Mouse (Mus musculus) intestine, postnatal 0 days (tissue): ENCODE data around the gene Med28. TPM values are rescaled to one million over a fixed set of nuclear protein-coding genes. Genes with fewer than 3 reads are reported as not detected.

Experiments
- ATAC-seq: fragments of 200-750 bp; cut with Nextera tagmentation; 2 replicates; pipeline ENCODE4 v1.8.0; 2017; ENCODE audit warnings: mild to moderate bottlenecking, moderate TSS enrichment, moderate library complexity
- H3K27ac ChIP-seq: fragments of 300-500 bp; sonication (generic); 2 replicates; pipeline ENCODE4 v1.5.1; 2014; ENCODE audit warnings: mild to moderate bottlenecking, low read depth, low read length, moderate library complexity
- H3K27me3 ChIP-seq: fragments of 300-500 bp; sonication (generic); replicated peaks from 2 replicates; pipeline ENCODE4 v1.6.1; 2014; ENCODE audit warnings: low read length, mixed read lengths; ENCODE audit not compliant: control insufficient read depth, insufficient read depth
- H3K36me3 ChIP-seq: fragments of 300-500 bp; sonication (generic); 2 replicates; pipeline ENCODE4 v1.6.1; 2014; ENCODE audit warnings: mild to moderate bottlenecking, moderate library complexity; ENCODE audit not compliant: control insufficient read depth, insufficient read depth
- H3K4me1 ChIP-seq: fragments of 300-500 bp; sonication (generic); replicated peaks from 2 replicates; pipeline ENCODE4 v1.6.1; 2014; ENCODE audit warnings: antibody characterized with exemption, low read length, mixed read lengths; ENCODE audit not compliant: control insufficient read depth, insufficient read depth
- H3K4me2 ChIP-seq: fragments of 300-500 bp; sonication (generic); replicated peaks from 2 replicates; pipeline ENCODE4 v1.6.1; 2014; ENCODE audit warnings: low read depth, mild to moderate bottlenecking, moderate library complexity
- H3K4me3 ChIP-seq: fragments of 300-500 bp; sonication (generic); 2 replicates; pipeline ENCODE4 v1.5.1; 2014; ENCODE audit warnings: low read depth, low read length
- H3K9ac ChIP-seq: fragments of 300-500 bp; sonication (generic); 2 replicates; pipeline ENCODE4 v1.6.1; 2014; ENCODE audit warnings: mild to moderate bottlenecking, low read depth, low read length
- H3K9me3 ChIP-seq: fragments of 300-500 bp; sonication (generic); 2 replicates; pipeline ENCODE4 v1.6.1; 2016; ENCODE audit warnings: mixed run types; ENCODE audit not compliant: control insufficient read depth
- CTCF ChIP-seq: sonication (generic); IDR thresholded peaks from 2 replicates; pipeline ENCODE4 v1.5.1; 2016; ENCODE audit warnings: low read depth, mild to moderate bottlenecking, control low read depth, antibody characterized with exemption, moderate library complexity
- WGBS: fragments of 180-500 bp; shearing (Covaris S2); extraction: QIAGEN DNeasy Blood & Tissue Kit; methylation state at CpG from one replicate; pipeline ENCODE4 v1.1.7; 2014; 5-methylcytosine and 5-hydroxymethylcytosine counted together
- polyA plus RNA-seq: library from polyadenylated mRNA; unstranded; fragments of >200 nt; fragmentation: Nextera tagmentation; extraction: Ambion mirVana; gene quantifications from 2 replicates; pipeline ENCODE4 v1.2.1, GENCODE M21; 2015

Gene Med28
- polyA plus RNA-seq: 203 and 213 TPM in 2 replicates

DNA sequence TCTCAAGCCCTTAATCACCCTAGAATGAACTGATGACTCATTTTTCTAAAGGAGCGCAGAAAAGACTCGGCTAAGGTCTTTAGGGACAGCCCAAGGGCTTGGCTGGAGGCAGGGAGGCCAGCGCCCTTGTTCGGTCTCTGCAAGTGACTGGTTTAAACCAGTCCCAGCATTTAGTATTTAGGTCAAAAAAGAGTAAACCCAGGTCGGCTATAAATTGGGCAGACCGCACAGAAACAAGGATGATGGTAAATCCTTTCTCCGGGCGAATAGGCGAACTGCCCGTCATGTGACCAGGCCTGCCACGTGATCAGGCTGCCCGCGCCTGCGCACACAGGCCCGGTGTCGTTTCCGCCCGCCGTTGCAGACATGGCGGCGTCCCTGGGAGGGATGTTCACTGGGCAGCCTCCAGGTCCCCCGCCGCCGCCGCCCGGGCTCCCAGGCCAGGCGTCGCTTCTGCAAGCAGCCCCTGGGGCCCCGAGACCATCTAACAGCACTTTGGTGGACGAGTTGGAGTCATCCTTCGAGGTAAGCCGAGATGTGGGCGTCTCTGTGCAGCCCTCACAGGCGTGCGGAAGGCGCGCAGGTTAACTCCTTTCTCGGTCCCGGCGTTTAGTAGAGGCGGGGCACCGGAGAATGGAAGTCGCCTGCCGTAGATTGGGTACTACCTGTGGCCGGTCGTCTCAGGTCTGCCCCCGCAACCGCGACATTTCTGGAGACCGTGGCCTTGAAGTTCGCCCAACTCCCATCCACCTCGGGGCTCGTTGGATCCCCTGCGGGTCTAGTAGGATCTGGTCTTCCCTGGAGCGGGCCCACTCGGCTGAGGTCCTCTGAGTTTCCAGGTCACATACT is at the start of gene Med28:
TSS of gene Med28 (plus strand) at position 270 of the 849 bp plus-strand sequence.
- H3K27ac ChIP-seq: peak within 1 kb of the TSS; percentile 54
- ATAC-seq: peak; percentile 93
- 1% methylated on average over 56 of the region's 56 CpGs for WGBS
- H3K9ac ChIP-seq: peak within 1 kb of the TSS; percentile 73
- no peaks in the 10 kb centered on the region for H3K27me3 ChIP-seq
- H3K4me3 ChIP-seq: peak within 1 kb of the TSS; percentile 84
- peak within 1 kb of the TSS; percentile 73 for H3K4me2 ChIP-seq
- TF ChIP-seq CTCF: no peak
- H3K9me3 ChIP-seq: no peaks in the 10 kb centered on the region
- peaks cover 14% of the 10 kb centered on the region for H3K36me3 ChIP-seq
- H3K4me1 ChIP-seq: peaks cover 6% of the 10 kb centered on the region; the same call in 1 of the 2 replicates

GRCm38 (mm10) chr5:45472880-45473450 is 47.1 kb upstream of the Med28 start:
- no peak for TF ChIP-seq CTCF
- Histone ChIP-seq H3K4me1 (no peaks in the 10 kb centered on the region), H3K27me3 (no peaks in the 10 kb centered on the region), H3K9ac (no peak overlapping the region), H3K9me3 (no peaks in the 10 kb centered on the region), H3K36me3 (no peaks in the 10 kb centered on the region), H3K4me3 (no peak overlapping the region), H3K4me2 (no peak overlapping the region), H3K27ac (no peak overlapping the region)
- ATAC-seq: no peak
- 26% methylated on average over 7 of the region's 7 CpGs for WGBS

DNA sequence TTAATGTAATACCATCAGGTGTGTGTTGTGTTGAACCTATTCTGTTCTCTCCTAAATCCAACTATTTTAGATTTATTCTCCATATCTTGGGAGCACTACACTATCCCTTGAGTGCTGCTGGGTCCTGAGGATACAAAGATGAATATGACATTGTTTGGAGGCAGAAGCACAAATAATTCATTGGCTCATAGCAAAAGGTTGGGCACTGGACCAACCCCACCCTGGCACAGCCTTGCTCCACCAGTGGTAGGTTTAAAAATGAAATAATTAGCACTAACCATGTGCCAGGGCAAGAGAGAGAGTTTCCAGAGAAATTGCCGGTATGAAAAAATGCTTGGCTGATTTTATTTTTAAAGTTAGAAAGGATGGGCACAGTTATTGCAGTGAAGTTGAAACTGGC is 46.5 kb upstream of the Med28 start:
- no peaks in the 10 kb centered on the region for H3K36me3 ChIP-seq
- no peak for ATAC-seq
- H3K27me3 ChIP-seq: no peaks in the 10 kb centered on the region
- no peaks in the 10 kb centered on the region for H3K9me3 ChIP-seq
- H3K4me1 ChIP-seq: no peaks in the 10 kb centered on the region
- H3K4me2 ChIP-seq: no peak overlapping the region
- H3K27ac ChIP-seq: no peak overlapping the region
- WGBS: 86% methylated on average over 1 of the region's 1 CpGs
- no peak overlapping the region for H3K9ac ChIP-seq
- no peak overlapping the region for H3K4me3 ChIP-seq
- no peak for TF ChIP-seq CTCF

DNA sequence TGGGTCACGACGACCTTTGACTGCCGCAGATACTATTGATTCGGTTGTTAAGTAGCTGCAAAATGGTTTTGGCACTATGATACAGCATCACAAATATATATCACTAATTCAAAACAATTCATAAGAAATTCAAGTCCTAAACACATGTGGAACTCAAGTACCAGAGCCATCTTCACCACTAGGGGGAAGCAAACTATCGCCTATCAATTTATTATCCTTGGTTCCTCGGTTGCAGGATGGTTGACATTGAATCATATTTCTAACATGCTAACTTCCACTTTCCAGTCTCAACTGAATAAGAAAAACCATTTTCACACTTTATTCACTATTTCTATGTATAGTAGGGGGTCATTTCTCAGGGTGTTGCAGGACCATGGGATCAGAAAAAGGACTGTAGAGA is 45.8 kb upstream of the Med28 start:
- peak; percentile 90 for TF ChIP-seq CTCF
- Histone ChIP-seq H3K36me3 (no peaks in the 10 kb centered on the region), H3K4me2 (no peak overlapping the region), H3K4me3 (no peak overlapping the region), H3K4me1 (no peaks in the 10 kb centered on the region), H3K9me3 (no peaks in the 10 kb centered on the region), H3K27me3 (no peaks in the 10 kb centered on the region), H3K27ac (no peak overlapping the region), H3K9ac (no peak overlapping the region)
- ATAC-seq: no peak
- WGBS: 22% methylated on average over 6 of the region's 6 CpGs

GRCm38 (mm10) chr5:45474758-45475157 is 45.3 kb upstream of the Med28 start:
- no peak overlapping the region for H3K4me3 ChIP-seq
- no peaks in the 10 kb centered on the region for H3K27me3 ChIP-seq
- TF ChIP-seq CTCF: no peak
- no peaks in the 10 kb centered on the region for H3K4me1 ChIP-seq
- H3K4me2 ChIP-seq: no peak overlapping the region
- no peak for ATAC-seq
- 60% methylated on average over 3 of the region's 4 CpGs for WGBS
- H3K36me3 ChIP-seq: no peaks in the 10 kb centered on the region
- H3K9ac ChIP-seq: no peak overlapping the region
- H3K9me3 ChIP-seq: no peaks in the 10 kb centered on the region
- no peak overlapping the region for H3K27ac ChIP-seq

DNA sequence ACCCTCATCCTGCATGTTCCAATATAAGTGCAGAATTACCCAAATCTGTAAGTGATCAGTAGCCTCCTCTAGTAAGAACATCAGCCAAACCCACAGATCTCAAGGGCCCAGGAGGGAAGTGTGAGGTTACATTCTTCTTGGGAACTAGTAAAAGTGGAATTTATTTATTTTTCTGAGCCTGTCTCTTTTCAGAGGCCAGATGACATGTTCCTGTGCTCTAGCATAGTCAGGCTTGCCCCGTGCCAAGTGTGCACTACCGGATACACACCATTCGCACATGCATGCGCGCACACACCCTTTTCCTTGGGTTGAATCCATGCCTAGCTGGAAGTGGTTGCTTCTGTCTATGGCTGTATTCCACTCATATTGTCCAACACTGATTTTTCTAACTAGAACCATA is 44.3 kb upstream of the Med28 start:
- no peaks in the 10 kb centered on the region for H3K36me3 ChIP-seq
- H3K4me3 ChIP-seq: no peak overlapping the region
- no peaks in the 10 kb centered on the region for H3K27me3 ChIP-seq
- no peak for TF ChIP-seq CTCF
- H3K4me2 ChIP-seq: no peak overlapping the region
- no peak for ATAC-seq
- no peaks in the 10 kb centered on the region for H3K9me3 ChIP-seq
- no peak overlapping the region for H3K27ac ChIP-seq
- no peak overlapping the region for H3K9ac ChIP-seq
- 85% methylated on average over 5 of the region's 5 CpGs for WGBS
- no peaks in the 10 kb centered on the region for H3K4me1 ChIP-seq
